Mouse (Mus musculus) gastrocnemius, postnatal 14 days (tissue): Measurements from ENCODE around the gene Icam2. TPM values are rescaled to one million over a fixed set of nuclear protein-coding genes. Genes with fewer than 3 reads are reported as not detected.
"Not testable (repeated sequence)": the region's sequence is repeated elsewhere in the genome, so short reads cannot be mapped to it uniquely, and the experiment has no call there.

Experiments
- DNase-seq: peaks from one replicate; pipeline ENCODE4 v3.0.0; 2021; ENCODE audit warnings: mixed read lengths
- intact Hi-C: fragments of 180-260 bp; cut with DNase I; formaldehyde crosslinking; loops from one replicate; pipeline ENCODE4 v1.15.1; 2025; ENCODE audit warnings: low total_unique reads
- long read RNA-seq, 2 experiments: library from polyadenylated mRNA; stranded (forward); transcript quantifications; one replicate each; pipeline ENCODE4 v2.0.0; 2021
- total RNA-seq, 2 experiments: library from RNA; stranded (reverse); gene quantifications; 2 replicates each; pipeline ENCODE4 v1.2.3; 2021

Icam2 gene
- total RNA-seq = 10 to 100 TPM; 11.7 to 12.2 TPM
- long read RNA-seq, experiment 1, transcript Icam2-201 (4 exons, 1,282 nt) = major isoform, 8 of 9 reads
- long read RNA-seq, experiment 1, partial matches to known transcripts = 0 of 9 reads
- long read RNA-seq, experiment 1, other reads (novel, unspliced or antisense) = 1 of 9 reads
- long read RNA-seq, experiment 2, transcript Icam2-201 (4 exons, 1,282 nt) = major isoform, 12 of 14 reads
- long read RNA-seq, experiment 2, partial matches to known transcripts = 2 of 14 reads
- long read RNA-seq, experiment 2, other reads (novel, unspliced or antisense) = 0 of 14 reads

DNA sequence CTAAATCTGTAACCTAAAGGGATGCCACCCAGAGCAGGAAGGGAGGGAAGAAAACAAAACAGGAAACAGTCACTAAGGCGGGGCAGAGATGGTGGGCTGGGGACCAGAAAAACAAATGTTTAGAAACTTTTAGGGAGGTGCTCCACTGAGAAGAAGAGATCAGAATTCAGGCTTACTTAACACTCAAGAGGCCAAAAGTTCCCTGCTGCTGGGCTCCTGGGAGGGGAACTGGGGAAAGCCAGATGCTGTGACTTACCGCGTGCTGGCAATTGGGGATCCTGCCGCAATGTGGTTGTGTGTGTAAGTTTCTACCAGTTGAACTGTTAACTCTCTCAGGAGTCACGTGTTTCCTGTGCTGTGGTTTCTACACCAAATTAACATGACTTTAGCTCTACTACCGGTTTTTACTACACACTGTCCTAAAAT, at the start of gene Icam2:
Icam2 (minus strand) TSS at position 285 of the 426 bp plus-strand sequence.
- no peak for DNase-seq
- intact Hi-C loops = no loop called here

DNA sequence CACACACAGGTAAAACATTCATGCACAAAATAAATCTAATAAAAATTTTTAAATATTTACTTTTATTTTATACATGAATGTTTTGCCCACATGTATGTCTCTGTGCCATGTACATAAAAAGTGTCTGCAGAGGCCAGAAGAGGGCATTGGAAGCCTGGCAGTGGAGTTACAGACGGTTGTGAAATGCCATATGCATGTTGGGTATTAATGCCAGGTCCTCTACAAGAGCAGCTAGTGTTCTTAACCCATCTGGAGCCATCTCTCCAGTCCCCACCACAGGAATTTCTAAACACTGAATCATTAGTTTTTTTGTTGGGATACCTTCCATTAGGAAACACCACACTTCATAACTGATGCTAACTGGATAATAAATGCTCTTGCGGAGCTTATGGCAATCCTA, 49.7 kb upstream of the Icam2 start:
- DNase-seq = no peak
- intact Hi-C loops = no loop called here

DNA sequence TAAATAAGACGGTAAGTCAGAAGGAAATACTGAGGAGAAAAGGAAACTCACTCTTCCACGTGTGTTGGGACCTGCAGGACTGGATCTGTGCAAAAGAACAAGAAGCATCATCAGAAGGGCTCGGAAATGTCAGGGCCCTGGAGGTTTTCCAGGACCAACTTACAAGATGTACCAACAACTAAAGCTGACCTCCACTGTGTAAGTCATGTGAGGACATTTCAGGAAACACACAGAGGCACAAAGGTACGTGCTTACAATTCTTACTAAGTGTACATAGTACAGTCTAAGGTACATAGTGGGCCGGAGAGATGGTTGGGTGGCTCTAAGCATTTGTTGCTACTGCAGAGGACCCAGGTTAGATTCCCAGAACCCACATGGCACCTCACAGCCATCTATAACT, 49.2 kb upstream of the Icam2 start:
- intact Hi-C loops = no loop called here
- no peak for DNase-seq

DNA sequence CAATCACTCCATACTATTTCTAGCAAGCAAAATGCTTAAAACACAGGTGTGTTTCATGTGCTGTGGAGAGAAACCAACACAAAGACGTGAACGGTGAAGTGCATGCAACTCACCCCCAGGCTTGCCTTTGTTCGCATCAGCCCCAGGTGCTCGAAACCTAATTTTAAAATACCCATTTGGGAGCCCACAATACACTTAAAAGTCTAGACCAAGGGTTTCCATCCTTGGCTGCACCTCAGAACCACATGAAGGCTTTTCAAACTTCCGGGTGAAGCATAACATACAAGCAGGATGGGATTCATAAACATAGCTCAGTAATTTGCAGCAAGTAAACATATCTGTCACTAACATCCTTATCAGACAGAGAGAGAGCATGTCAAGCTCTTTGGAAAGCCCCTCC, 42.5 kb upstream of the Icam2 start:
- DNase-seq = no peak
- intact Hi-C loops = no loop called here

DNA sequence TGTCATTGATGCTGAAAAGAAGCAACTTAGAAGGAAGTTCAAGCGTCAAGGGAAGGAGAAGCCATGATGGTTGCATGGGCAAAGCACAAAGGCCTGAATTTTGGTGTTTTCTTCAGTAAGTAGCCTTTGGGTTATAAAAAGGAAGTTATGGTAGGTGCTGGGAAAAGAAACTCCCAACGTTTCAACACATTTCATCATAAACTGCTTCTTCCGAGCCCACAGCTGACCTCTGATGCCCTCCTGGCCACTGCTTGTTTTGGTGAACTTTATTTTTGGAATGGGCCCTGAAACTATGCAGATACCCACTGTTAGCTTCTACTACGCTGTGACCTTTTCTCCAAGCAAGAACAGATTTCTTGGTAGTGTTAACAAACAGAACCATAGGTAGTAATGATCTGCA, 41.8 kb upstream of the Icam2 start:
- intact Hi-C loops = no loop called here
- no peak for DNase-seq

DNA sequence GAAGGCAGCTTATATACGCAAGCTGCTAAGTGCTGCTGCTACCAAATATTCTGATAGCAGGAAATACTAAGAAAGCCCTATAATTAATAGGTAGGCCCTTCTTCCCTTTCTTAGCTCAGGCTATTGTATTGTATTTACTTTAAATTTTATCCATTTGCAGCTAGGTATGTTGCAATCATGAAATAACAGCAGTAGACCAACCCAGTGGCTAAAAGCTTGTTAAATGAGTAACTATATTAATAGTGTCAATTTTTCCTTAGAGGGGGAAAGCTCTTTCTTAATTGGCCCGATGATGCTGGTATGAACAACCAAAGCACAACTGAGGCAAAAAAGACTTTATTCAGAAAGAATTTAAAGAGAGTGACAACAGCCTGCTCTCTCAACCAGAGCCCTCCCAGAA, 40.7 kb upstream of the Icam2 start:
- intact Hi-C loops = no loop called here
- no peak for DNase-seq

DNA sequence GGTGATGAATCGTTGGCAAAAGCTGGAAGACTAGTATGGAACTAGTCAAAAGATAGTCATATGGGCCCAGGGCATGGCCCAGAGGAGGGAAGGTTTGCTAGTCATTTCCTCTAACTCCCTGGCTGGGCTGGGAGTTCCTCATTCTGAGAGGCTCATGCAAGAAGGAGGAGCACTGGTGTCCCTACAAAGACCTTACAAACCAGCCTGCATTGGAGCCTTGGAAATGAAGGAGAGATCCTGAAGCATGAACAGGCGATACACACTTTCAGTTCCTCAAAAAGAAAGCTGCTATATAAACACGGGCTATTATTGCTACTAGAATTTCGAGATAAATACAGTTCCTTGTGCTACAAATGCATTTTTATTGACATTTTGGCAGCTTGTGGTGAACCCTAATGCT, 40.2 kb upstream of the Icam2 start:
- peak; percentile 10 for DNase-seq
- intact Hi-C loops = no loop called here

DNA sequence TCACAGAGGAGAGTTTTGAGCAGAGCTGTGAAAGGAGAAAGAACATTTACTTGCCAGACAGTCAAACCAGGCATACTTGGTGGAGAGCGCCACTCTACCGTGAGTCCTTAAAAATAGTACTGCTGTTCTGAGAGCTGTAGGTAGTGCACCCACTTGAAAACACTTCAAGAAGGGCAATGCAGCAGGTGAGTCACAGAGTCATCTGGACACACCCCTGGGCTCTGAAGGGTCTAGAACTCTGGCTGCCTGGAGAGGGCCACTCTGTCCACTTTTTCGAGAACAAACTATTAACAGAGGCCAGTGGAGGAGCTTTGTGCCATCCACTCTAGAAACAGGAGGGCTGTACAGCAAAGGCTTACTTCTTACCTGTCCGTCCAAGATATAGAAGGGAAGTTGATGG, 38.6 kb upstream of the Icam2 start:
- intact Hi-C loops = no loop called here
- DNase-seq = no peak

DNA sequence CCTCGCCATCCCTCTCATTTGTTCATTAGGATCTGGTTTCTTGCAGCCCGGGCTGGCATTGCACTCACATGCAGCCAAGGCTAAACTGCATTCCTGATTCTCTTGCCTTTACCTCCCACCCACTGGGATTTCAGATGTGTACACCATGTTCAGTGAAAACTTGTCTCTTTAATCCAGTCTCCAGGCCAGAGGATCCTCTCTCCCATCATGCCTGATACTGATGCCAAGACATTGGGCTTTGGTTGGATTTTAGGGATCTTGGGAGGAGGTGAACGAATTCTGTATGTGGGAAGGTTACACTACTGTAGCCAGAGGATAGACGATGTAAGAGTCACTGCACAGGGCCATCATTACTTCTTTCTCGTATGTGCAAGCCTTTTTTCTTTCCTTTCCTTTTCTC, 37.3 kb upstream of the Icam2 start:
- intact Hi-C loops = no loop called here

DNA sequence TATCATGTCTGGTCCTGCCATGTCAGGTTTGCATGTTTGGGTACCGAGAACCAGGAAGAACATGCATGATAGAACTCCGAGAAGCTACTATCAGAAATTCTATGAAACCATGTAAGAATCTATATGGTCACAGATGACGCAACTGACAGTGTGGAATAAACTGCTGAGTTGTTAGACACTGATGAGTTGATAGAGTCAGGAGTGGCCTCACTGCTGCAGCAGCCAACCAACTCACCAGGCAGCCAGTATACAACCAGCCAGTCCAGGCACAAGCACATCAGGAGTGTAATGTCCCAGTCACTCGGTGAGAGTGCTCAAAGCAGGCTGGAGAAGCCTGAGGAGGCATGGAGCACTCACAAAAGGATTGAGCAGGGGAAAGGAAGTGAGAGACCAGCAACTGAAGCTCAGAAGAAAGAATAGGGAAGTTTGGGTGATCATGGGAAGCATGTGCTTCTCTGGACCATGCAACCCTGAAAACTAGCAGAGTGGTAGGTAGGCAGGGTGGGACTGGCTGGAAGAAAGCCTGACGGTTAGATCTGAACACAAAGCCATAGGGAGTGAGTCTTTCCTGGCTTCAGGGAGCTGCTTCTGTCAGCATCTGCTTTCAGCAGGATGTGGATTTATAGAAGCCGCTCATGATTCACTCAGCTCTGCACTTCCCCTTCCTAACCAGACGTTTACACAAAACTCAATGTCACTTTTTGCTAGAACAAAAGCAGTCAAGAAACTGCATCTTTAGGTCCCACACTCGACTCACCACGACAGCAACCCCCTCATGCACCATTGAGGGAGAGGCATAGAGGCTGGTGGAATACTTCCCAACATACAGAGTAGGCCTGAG, 31.6 kb upstream of the Icam2 start:
- intact Hi-C loops = loop anchor here (5.0 kb wide), 1 partner anchor 208 kb away; no protein-coding TSS in a partner anchor
- no peak for DNase-seq

More for the DNA sequence above, 37.3 kb upstream of the Icam2 start:
- DNase-seq = no peak

DNA sequence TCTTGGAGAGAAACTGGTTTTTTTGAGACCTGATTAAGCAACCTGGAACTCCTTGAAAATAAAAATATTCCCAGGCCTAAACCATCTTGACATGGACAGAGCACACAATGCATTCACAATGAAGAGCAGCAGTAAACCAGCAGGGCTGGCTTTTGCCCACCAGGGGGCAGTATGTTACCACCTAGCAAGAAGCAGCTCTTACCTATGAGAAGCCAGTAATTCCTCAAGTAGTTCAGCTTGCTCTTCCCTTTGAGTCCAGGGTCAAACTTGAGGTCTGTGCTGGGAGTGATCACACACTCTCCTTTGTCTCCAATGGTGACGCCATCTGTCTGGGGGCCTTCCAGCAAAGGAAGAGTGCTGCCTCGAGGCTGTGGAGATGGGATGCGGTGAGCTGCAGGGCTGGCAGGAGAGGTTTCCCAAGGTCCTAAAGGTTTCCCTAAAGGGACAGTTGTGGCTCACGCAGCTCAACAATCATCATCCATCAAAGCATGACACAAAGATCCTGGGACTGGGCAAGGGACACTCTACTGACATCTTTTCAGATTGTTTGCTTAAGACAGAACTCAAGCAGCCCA, 30.8 kb upstream of the Icam2 start:
- DNase-seq = peak; percentile 76
- intact Hi-C loops = loop anchor here (5.0 kb wide), 1 partner anchor 209 kb away; no protein-coding TSS in a partner anchor

DNA sequence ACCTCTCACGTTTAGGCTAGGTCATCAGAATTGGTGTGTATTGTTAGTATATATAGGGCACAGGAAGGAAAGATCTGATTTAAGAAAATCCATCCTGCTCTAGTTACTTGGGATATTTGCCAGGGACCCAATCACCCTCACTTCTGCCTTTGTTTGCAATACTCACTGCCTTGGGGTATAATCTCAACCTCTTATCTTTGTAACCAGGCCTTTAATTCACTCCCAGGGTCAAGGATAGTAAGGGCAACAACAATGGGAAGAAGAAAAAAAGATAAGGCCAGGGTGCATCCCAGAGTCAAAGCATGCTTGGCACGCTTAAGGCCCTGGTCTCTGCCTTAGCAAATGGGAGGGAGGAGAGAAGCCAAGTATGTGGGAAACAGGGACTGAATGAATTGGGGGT, 30.0 kb upstream of the Icam2 start:
- intact Hi-C loops = loop anchor here (5.0 kb wide), 1 partner anchor 209 kb away; no protein-coding TSS in a partner anchor
- DNase-seq = no peak

DNA sequence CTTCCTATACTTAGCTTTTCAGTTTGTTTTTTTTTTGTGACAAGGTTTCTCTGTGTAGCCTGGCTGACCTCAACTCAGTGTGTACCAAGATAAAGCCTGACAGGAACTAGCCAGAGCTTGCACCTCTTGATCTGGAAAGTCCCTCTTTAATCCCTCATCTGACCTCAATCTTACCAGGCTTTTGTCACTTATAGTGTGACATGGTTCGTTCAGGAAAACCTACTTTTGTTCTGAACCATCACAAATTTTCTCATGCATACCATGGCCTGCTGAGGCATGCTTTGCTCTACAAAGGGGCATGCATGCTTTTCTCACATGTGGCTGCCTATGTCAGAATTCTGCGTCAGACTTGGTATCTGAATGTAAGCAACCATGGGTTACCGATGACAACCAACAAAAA, 28.5 kb upstream of the Icam2 start:
- intact Hi-C loops = loop anchor here (5.0 kb wide), 1 partner anchor 211 kb away; no protein-coding TSS in a partner anchor
- no peak for DNase-seq

DNA sequence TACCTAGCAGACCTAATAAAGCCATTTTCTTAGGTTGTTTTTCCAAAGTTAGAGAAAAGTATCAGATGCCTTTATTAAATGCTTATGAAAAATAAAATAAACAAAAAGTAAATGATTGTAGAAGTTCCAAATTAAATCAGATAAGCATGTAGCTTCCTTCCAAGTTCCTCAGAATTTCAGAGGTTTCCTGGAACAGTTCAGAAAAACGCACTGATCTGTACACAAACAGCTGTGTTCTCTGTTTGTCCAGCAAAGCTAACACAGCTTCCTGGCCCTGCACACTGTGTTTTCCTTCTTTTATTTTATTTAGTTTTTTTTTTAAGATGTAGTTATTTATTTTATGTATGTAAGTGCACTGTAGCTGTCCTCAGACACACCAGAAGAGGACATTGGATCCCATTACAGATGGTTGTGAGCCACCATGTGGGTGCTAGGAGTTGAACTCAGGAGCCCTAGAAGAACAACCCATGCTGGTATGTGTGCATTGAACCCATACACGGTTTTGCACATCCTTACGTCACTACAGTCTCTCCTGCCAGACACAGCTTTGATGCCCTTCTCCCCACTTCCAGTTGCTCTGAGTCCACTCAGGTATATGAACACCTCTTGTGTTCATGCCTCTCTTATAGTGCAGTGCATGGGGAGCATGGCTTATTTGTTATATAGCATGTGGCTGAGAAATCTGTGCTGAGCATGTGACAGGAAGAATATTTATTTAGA, 24.9 kb upstream of the Icam2 start:
- intact Hi-C loops = no loop called here
- no peak for DNase-seq

DNA sequence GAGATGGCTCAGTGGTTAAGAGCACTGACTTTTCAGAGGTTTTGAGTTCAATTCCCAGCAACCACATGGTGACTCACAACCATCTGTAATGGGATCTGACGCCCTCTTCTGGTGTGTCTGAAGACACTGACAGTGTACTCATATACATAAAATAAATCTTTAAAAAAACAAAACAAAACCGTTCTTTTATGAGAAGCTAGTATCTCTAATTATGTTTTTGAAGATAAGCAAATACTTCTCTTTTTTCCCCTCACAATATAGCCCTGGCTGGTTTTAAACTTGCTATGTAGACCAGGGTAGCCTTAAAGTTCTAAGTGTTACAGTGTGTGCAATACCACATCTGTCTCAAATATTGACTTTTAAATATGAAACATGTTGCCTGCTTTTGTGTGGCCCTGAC, 23.3 kb upstream of the Icam2 start:
- intact Hi-C loops = no loop called here
- no peak for DNase-seq

DNA sequence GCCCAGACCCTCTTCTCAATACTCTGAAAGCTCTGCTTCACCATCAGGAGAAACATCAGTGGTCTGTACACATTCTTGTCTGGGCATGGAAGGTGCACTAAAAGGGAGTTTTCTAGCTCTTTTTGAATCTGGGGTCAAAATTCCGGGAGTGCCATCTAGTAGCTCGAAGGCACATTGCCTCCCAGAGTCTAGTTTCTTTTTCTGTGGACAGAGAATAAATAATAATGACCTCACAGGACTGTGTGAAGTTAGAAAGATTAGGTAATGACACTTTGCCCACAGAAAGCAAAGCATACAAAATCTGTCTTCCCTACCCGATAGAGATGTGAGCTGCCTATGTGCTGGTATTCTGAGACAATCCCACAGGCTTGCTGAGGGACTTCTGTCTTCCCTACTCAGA, 22.6 kb upstream of the Icam2 start:
- no peak for DNase-seq
- intact Hi-C loops = no loop called here

DNA sequence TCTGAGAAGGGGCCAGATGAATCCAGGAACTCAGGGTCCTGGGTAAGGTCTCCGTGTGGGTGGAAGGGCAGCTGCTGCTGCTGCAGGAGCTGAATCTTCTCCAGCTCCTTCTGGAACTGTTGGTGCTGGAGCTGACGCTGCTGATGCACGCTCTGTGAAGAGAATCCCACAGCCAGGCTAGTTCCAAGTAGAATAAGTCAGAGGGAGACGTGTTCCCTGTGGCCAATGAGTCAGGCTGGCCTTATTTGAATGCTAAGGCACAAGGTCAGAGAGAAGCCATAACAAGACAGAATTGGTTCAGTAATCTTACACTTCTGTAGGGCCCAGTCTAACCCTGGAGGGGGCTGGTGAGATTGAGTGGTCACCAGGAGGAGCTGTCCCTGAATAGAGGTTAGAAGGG, 22.1 kb upstream of the Icam2 start:
- intact Hi-C loops = no loop called here
- DNase-seq = no peak

DNA sequence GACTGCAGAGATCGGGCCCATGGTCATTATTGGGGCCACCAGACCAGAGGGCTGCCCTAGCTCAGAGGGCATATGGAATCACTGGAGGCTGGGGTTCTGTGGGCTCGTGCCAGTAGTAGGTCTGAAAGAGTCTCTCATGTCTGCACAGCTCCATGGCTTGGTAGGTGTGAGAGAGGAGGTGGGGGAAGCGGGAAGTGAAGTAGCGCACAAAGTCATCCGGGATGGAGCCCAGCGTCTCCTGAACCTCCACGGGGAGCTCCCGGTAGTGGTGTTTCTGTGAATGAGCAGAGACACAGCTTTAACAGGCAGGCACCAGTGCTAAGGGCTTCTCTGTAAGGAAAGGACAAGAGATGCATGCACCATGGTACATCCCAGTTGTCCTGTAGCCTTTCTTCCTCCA, 10.6 kb upstream of the Icam2 start:
- no peak for DNase-seq
- intact Hi-C loops = no loop called here

DNA sequence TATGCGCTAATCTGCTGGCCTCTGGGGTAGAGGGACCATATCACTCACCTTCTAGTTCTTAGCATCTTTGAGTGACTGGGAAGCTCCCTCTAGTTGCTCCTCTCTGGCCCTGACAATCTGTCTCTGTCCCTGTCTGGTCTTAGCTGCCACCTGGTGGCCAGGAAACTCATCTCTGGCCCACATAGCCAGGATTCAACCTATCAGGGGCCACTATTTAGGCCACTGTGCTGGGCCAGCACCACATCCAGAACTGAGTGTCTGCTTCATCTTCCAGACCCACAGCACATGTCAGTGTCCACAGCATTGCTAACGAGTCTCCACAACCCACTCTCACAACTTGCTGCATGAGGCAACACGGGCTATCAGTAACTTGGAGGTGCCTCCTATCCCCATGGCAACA, 9.8 kb upstream of the Icam2 start:
- no peak for DNase-seq
- intact Hi-C loops = no loop called here

DNA sequence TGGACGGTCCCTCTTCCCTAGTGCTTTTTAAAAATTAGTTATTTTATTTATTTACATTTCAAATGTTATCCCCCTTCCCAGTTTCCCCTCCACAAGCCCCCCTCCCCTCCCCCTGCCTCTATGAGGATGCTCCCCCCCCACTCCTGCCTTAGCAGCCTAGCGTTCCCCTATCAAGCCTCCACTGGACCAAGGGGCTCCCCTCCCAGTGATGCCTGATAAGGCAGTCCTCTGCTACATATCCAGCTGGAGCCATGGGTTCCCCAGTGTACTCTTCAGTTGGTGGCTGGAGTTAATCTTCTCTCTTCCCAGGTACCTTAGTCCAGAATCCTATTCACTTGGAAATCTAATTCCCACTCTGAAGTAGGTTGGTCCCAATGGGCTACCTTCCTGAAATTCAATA, 6.2 kb upstream of the Icam2 start:
- not testable (repeated sequence) for DNase-seq
- intact Hi-C loops = loop anchor here (5.0 kb wide), 1 partner anchor 92 kb away; the partner anchor contains the start of gene Gh
